In the genomic region with DNA sequence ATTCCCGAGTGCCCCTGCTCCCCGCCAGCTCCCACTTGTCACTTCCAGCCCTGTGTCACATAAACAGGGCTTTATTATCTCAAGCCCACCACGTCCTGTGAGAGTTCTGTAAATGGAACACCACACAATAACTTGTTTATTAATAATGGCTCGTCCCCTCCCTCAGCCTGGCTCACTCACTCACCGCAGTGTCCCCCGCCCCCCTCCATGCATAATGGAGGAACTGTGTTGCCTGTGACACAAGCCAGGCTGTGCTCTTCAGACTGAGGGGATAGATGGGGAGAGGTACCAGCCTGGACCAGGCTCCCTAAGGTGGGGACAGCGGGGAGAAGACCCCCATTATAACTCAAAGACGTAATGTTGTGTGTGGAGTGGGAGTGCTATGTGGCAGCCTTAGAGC, we compare ENCODE assay signal across 16 mouse cellular contexts. TPM values are rescaled to one million over a fixed set of nuclear protein-coding genes. Genes with fewer than 3 reads are reported as not detected.
A peak's percentile ranks its signal among the peaks of the same experiment; 100 is the strongest.
DNase-seq lines count a peak whose midpoint lies in the region; ATAC-seq and TF ChIP-seq lines count a peak whose summit lies in the region.
"Had no signal": no experiment of that assay in that cellular context is flagged by ENCODE, and none has a peak within 500 bp of the region (broad histone marks: within the 10 kb centered on the region; RNA-seq: fewer than 3 reads in every experiment).

No protein-coding gene starts in this region.

- 53% methylated on average over 8 of the region's 8 CpGs for WGBS in heart, embryonic 13.5 days
- WGBS in midbrain, embryonic 13.5 days, result 54% methylated on average over 8 of the region's 8 CpGs
- 51% methylated on average over 8 of the region's 8 CpGs for WGBS in midbrain, postnatal 0 days
- 60% methylated on average over 8 of the region's 8 CpGs for WGBS in hindbrain, embryonic 10.5 days
- 46% methylated on average over 8 of the region's 8 CpGs for WGBS in neural tube, embryonic 13.5 days

- no peak for DNase-seq in heart, adult 9 months (ENCODE audit: low spot score in 2 of 2)
- DNase-seq in midbrain, postnatal 0 days (ENCODE audit: low spot score), result no peak
- DNase-seq in hindbrain, embryonic 10.5 days (ENCODE audit: low spot score), result no peak
- DNase-seq in natural killer cell, adult 2 months (ENCODE audit: low spot score in 2 of 2), result no peak
- DNase-seq in right cerebral cortex, postnatal 25 days, result no peak
- DNase-seq: cerebellum, adult 18-20 months; gastrocnemius, adult 2 months; liver, postnatal 0 days; lung, postnatal 36 days; thymus, postnatal 36 days had no signal

- peaks cover 57% of the 10 kb centered on the region for H3K27me3 ChIP-seq in heart, embryonic 13.5 days (replicated peaks)
- H3K27me3 ChIP-seq in midbrain, embryonic 13.5 days, result no peaks in the 10 kb centered on the region
- H3K27me3 ChIP-seq in midbrain, postnatal 0 days (ENCODE audit: insufficient read depth, low read length), result no peaks in the 10 kb centered on the region
- peaks cover 9% of the 10 kb centered on the region; the same call in 1 of the 2 replicates for H3K27me3 ChIP-seq in hindbrain, embryonic 10.5 days (ENCODE audit: insufficient read depth, poor library complexity, severe bottlenecking)
- no peaks in the 10 kb centered on the region for H3K27me3 ChIP-seq in neural tube, embryonic 13.5 days

- no peak overlapping the region for H3K4me3 ChIP-seq in heart, embryonic 13.5 days
- no peak overlapping the region for H3K4me3 ChIP-seq in midbrain, embryonic 13.5 days (replicated peaks)
- H3K4me3 ChIP-seq in midbrain, postnatal 0 days (ENCODE audit: low read depth, low read length), result no peak overlapping the region
- no peak overlapping the region for H3K4me3 ChIP-seq in hindbrain, embryonic 10.5 days
- no peak overlapping the region for H3K4me3 ChIP-seq in neural tube, embryonic 13.5 days
- H3K4me3 ChIP-seq: erythroblast, embryonic 14.5 days; gastrocnemius, adult 2 months had no signal

- no peak for TF ChIP-seq CTCF in midbrain, postnatal 0 days (IDR thresholded peaks at IDR 0.05)

- 0 out of 2 replicates have a peak, but pooled peaks cover 3% of the 10 kb centered on the region for H3K4me1 ChIP-seq in heart, embryonic 13.5 days
- peaks cover 50% of the 10 kb centered on the region for H3K4me1 ChIP-seq in midbrain, embryonic 13.5 days (replicated peaks)
- H3K4me1 ChIP-seq in midbrain, postnatal 0 days (ENCODE audit: insufficient read depth, low read length), result peaks cover 9% of the 10 kb centered on the region; the same call in 1 of the 2 replicates
- H3K4me1 ChIP-seq in hindbrain, embryonic 10.5 days (replicated peaks), result peaks cover 63% of the 10 kb centered on the region
- peaks cover 54% of the 10 kb centered on the region for H3K4me1 ChIP-seq in neural tube, embryonic 13.5 days (replicated peaks)

- no peaks in the 10 kb centered on the region for H3K36me3 ChIP-seq in heart, embryonic 13.5 days
- no peaks in the 10 kb centered on the region for H3K36me3 ChIP-seq in midbrain, embryonic 13.5 days
- H3K36me3 ChIP-seq in midbrain, postnatal 0 days (ENCODE audit: insufficient read depth, low read length), result no peaks in the 10 kb centered on the region
- H3K36me3 ChIP-seq in hindbrain, embryonic 10.5 days, result no peaks in the 10 kb centered on the region
- H3K36me3 ChIP-seq in neural tube, embryonic 13.5 days, result no peaks in the 10 kb centered on the region

- H3K4me2 ChIP-seq in heart, embryonic 13.5 days, result peak overlapping the region; percentile 16; the same call in 1 of the 2 replicates
- no peak overlapping the region for H3K4me2 ChIP-seq in midbrain, embryonic 13.5 days (replicated peaks)
- no peak overlapping the region for H3K4me2 ChIP-seq in midbrain, postnatal 0 days (ENCODE audit: low read depth, low read length, poor library complexity, severe bottlenecking)
- H3K4me2 ChIP-seq in neural tube, embryonic 13.5 days, result peak overlapping the region; percentile 21

- no peak for ATAC-seq in heart, embryonic 13.5 days (ENCODE audit: extremely low read depth, insufficient number of reproducible peaks, low FRiP score, low TSS enrichment)
- peak; percentile 48; the same call in 1 of the 2 replicates for ATAC-seq in midbrain, embryonic 13.5 days
- ATAC-seq in midbrain, postnatal 0 days (ENCODE audit: low FRiP score), result no peak
- 0 out of 2 replicates have a peak, but pooled peaks have one; percentile 10 for ATAC-seq in neural tube, embryonic 13.5 days (ENCODE audit: low read depth)
- ATAC-seq: inflammation-experienced regulatory T-cells, adult 6 months; liver, postnatal 0 days had no signal

- no peak overlapping the region for H3K9ac ChIP-seq in heart, embryonic 13.5 days
- H3K9ac ChIP-seq in midbrain, embryonic 13.5 days (replicated peaks), result no peak overlapping the region
- H3K9ac ChIP-seq in midbrain, postnatal 0 days (replicated peaks; ENCODE audit: low read length, poor library complexity, severe bottlenecking), result no peak overlapping the region
- 0 out of 2 replicates have a peak overlapping the region, but pooled peaks have one; percentile 34 for H3K9ac ChIP-seq in neural tube, embryonic 13.5 days
- H3K9ac ChIP-seq: liver, postnatal 0 days had no signal

- no peaks in the 10 kb centered on the region for H3K9me3 ChIP-seq in heart, embryonic 13.5 days
- H3K9me3 ChIP-seq in midbrain, embryonic 13.5 days, result no peaks in the 10 kb centered on the region
- H3K9me3 ChIP-seq in midbrain, postnatal 0 days (ENCODE audit: low read length), result no peaks in the 10 kb centered on the region
- H3K9me3 ChIP-seq in hindbrain, embryonic 10.5 days, result no peaks in the 10 kb centered on the region
- no peaks in the 10 kb centered on the region for H3K9me3 ChIP-seq in neural tube, embryonic 13.5 days

- no peak overlapping the region for H3K27ac ChIP-seq in heart, embryonic 13.5 days (replicated peaks)
- H3K27ac ChIP-seq in midbrain, embryonic 13.5 days, result peak overlapping the region; percentile 58
- H3K27ac ChIP-seq in midbrain, postnatal 0 days (ENCODE audit: low read depth, low read length), result no peak overlapping the region
- H3K27ac ChIP-seq in hindbrain, embryonic 10.5 days, result peak overlapping the region; percentile 54; the same call in 1 of the 2 replicates
- H3K27ac ChIP-seq in neural tube, embryonic 13.5 days (replicated peaks), result peak overlapping the region; percentile 54

RNA-seq across cellular contexts. Expression of gene Nfasc, which starts 34.3 kb away (rescaled TPM):
- 0.29 and 0.79 TPM in 2 replicates for polyA plus RNA-seq in heart, embryonic 13.5 days (2015; fragmentation: Nextera tagmentation; extraction: Ambion mirVana)
- 39.2 and 50.3 TPM in 2 replicates for polyA plus RNA-seq in midbrain, embryonic 13.5 days (2015; fragmentation: Nextera tagmentation; extraction: Ambion mirVana)
- 59.2 and 66.7 TPM in 2 replicates for total RNA-seq in midbrain, postnatal 0 days (2014; rRNA removed)
- polyA plus RNA-seq in midbrain, postnatal 0 days (2015; fragmentation: Nextera tagmentation; extraction: Ambion mirVana), result 28.6 and 32.7 TPM in 2 replicates
- polyA plus RNA-seq in hindbrain, embryonic 10.5 days (2016; fragmentation: Nextera tagmentation; extraction: Ambion mirVana), result 22.9 and 39.2 TPM in 2 replicates
- polyA plus RNA-seq in neural tube, embryonic 13.5 days (2015; fragmentation: Nextera tagmentation; extraction: Ambion mirVana), result 38.2 and 44.3 TPM in 2 replicates
- total RNA-seq: monocyte, adult 5-6 weeks had no signal
- polyA plus RNA-seq: erythroblast, embryonic 14.5 days; inflammation-experienced regulatory T-cells, adult 6 months had no signal

Comparison
In these comparisons a context has a peak if more than half of its experiments do, and no peak if none do; other contexts are left out.
1. ATAC-seq: peak in midbrain, embryonic 13.5 days (single experiment) and neural tube, embryonic 13.5 days (single experiment); none in heart, embryonic 13.5 days (single experiment) and midbrain, postnatal 0 days (single experiment).
2. H3K27ac ChIP-seq: peak in midbrain, embryonic 13.5 days (single experiment), hindbrain, embryonic 10.5 days (single experiment) and neural tube, embryonic 13.5 days (single experiment); none in heart, embryonic 13.5 days (single experiment) and midbrain, postnatal 0 days (single experiment).
3. H3K4me2 ChIP-seq: peak in heart, embryonic 13.5 days (single experiment) and neural tube, embryonic 13.5 days (single experiment); none in midbrain, embryonic 13.5 days (single experiment) and midbrain, postnatal 0 days (single experiment).
4. RNA of gene Nfasc, which starts 34.3 kb away (polyA plus RNA-seq): 39.2 to 50.3 TPM in midbrain, embryonic 13.5 days, 22.9 to 39.2 TPM in hindbrain, embryonic 10.5 days, 38.2 to 44.3 TPM in neural tube, embryonic 13.5 days and 28.6 to 32.7 TPM in midbrain, postnatal 0 days; 0.29 to 0.79 TPM in heart, embryonic 13.5 days; every median in the first group is over 10 times any median in the second.